Mouse (Mus musculus) neural tube, embryonic 10.5 days (tissue): ENCODE data around the gene Olfr1009.
A peak's percentile ranks its signal among the peaks of the same experiment; 100 is the strongest.
"Not testable (repeated sequence)": the region's sequence is repeated elsewhere in the genome, so short reads cannot be mapped to it uniquely, and the experiment has no call there.

ENCODE experiments used
- DNase-seq: peaks from one replicate; pipeline ENCODE4 v3.0.0-alpha.2; 2017; ENCODE audit warnings: low spot score; ENCODE audit errors: extremely low spot score

Olfr1009 gene

GRCm38 (mm10) chr2:85715119-85715518 lies at the start of gene Olfr1009:
Gene Olfr1009 (plus strand): TSS chr2:85715419.
- no peak for DNase-seq

- no peak for DNase-seq
Observed at GRCm38 (mm10) chr2:85678667-85679066, 36.6 kb upstream of the Olfr1009 start, which contains the start of gene Olfr1006. Gene Olfr1006 (minus strand): TSS chr2:85678767.

DNA sequence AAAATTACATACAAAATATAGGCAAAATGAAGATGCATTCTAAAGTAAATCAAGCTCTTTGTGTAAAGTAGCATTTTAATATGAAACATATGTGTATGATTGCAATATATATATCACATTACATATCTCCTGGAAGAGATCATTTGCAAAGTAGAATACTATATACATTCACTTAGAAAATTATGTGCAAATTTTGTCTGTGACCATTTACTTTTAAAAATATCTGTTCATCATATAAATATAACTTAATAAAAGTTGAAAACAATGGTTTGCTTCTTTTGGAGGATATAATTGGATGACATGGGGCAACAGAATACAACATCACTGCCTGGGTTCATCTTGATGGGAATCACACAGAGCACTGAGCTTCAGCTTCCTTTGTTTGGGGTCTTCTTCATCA lies 26.1 kb upstream of the Olfr1009 start, which contains the start of gene Olfr1008:
TSS of gene Olfr1008 (plus strand) at position 301 of the 400 bp plus-strand sequence.
- DNase-seq = no peak

- not testable (repeated sequence) for DNase-seq
Observed at GRCm38 (mm10) chr2:85710680-85711079, 4.5 kb upstream of the Olfr1009 start.

GRCm38 (mm10) chr2:85711159-85711558 lies 4.1 kb upstream of the Olfr1009 start:
- no peak for DNase-seq

DNA sequence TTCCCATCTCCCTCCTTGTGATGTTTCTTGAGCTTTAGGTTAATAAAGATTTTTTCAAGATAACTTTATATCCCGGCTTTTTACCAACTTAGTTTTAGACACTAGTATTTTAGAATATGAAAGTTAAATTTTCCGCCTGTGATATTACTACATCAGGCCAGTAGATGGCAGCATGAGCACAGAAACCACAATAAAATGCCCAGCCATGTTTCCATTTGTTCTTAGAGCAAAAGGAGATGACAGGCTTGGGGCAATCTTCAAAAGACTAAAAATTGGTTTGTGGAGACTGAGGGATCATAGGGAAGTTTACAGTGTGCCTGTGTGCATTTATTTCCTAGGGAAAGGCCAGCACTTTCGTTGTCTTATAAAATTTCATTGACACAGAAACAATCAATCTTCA lies 10.6 kb downstream of the Olfr1009 start:
- peak; percentile 17 for DNase-seq

DNA sequence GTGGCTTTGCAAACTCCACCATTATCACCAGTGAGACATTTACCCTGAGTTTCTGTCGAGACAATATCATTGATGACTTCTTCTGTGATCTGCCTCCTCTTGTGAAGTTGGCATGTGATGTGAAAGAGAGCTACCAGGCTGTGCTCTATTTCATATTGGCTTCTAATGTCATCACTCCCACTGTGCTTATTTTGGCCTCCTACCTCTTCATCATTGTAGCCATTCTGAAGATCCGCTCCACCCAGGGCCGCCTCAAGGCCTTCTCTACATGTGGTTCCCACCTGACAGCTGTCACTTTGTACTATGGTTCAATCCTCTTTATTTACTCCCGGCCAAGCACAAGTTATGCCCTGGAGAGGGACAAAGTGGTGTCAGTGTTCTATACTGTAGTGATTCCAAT lies 38.6 kb downstream of the Olfr1009 start:
- no peak for DNase-seq

DNA sequence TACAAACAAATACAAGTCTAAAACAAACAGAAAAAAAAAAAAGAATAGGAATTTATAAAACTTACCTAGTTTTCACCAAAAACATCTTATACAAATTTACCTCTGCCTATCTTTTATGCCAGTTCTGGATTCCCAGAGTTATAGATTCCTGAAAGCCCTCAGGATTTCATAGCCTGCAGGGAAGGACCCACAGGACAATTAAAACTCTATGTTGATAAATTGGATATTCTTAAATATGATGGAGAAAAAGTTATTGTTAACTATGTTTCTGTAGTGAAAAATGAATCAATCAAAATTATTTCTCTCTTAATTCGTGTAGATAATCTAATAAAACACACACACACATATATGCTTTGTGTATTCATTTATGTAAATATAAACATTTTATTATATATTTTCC lies 47.4 kb downstream of the Olfr1009 start, which contains the start of gene Olfr1012:
TSS of gene Olfr1012 (minus strand) at position 101 of the 400 bp plus-strand sequence.
- no peak for DNase-seq

DNA sequence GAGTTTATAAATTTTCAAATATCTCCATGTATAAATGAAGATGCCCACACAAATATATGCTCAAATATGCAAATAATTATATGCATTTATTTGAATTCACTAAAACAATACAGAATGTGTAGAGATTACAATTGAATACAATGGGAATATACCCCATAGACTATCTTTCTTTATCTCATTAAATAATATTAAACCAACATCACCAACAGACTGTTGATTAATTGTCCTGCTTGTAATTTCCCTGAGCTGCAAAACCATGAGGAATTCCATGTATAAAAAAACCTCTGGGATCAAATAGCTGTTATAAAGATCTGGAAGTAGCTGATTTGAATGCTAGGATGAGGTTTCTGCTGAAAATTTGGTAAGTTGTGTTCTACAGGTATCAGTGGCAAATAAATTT lies 51.6 kb downstream of the Olfr1009 start, which contains the start of gene Olfr1013:
TSS of gene Olfr1013 (plus strand) at position 301 of the 400 bp plus-strand sequence.
- no peak for DNase-seq

DNA sequence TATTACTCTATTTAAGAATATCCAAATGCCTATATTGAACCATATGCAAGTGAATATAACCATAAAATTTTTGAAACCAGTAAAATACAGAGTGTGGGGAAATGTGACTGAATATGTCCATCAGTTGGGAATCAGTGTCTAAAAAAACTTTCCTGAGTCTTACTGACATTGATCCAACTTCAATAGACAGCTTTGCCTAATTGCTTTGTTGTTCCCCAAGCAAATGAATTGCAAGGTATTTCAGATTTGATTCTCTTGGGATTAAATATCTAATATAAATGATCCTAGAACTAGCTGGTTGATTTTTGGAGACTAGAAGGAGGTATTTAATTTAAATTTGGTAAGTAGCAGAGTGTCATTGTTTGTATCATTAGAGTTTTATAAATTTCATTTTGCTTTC lies 57.2 kb downstream of the Olfr1009 start, which contains the start of gene Olfr1014:
TSS of gene Olfr1014 (plus strand) at position 301 of the 400 bp plus-strand sequence.
- DNase-seq = no peak
